Mouse (Mus musculus) stomach, embryonic 16.5 days (tissue): ENCODE results near the gene Sugp2. TPM values are rescaled to one million over a fixed set of nuclear protein-coding genes. Genes with fewer than 3 reads are reported as not detected.

Source experiments
- ATAC-seq: fragments of 200-750 bp; cut with Nextera tagmentation; 2 replicates; pipeline ENCODE4 v1.8.0; 2017; ENCODE audit warnings: moderate number of reproducible peaks, moderate TSS enrichment; ENCODE audit not compliant: insufficient read depth, low FRiP score
- H3K27ac ChIP-seq: fragments of 300-500 bp; sonication (generic); 2 replicates; pipeline ENCODE4 v1.5.1; 2014; ENCODE audit warnings: low read length
- H3K27me3 ChIP-seq: fragments of 300-500 bp; sonication (generic); 2 replicates; pipeline ENCODE4 v1.6.1; 2014; ENCODE audit warnings: low read length, control low read depth, mixed read lengths; ENCODE audit not compliant: control insufficient read depth, insufficient read depth
- H3K36me3 ChIP-seq: fragments of 300-500 bp; sonication (generic); 2 replicates; pipeline ENCODE4 v1.6.1; 2014; ENCODE audit warnings: low read length; ENCODE audit not compliant: control insufficient read depth, insufficient read depth
- H3K4me1 ChIP-seq: fragments of 300-500 bp; sonication (generic); 2 replicates; pipeline ENCODE4 v1.6.1; 2014; ENCODE audit warnings: low read length, control low read depth, mixed read lengths; ENCODE audit not compliant: control insufficient read depth, insufficient read depth
- H3K4me2 ChIP-seq: fragments of 300-500 bp; sonication (generic); 2 replicates; pipeline ENCODE4 v1.6.1; 2014; ENCODE audit warnings: low read depth, low read length, mixed read lengths
- H3K4me3 ChIP-seq: fragments of 300-500 bp; sonication (generic); replicated peaks from 2 replicates; pipeline ENCODE4 v1.5.1; 2014; ENCODE audit warnings: mild to moderate bottlenecking, low read length
- H3K9ac ChIP-seq: fragments of 300-500 bp; sonication (generic); 2 replicates; pipeline ENCODE4 v1.6.1; 2014; ENCODE audit warnings: low read length
- H3K9me3 ChIP-seq: fragments of 300-500 bp; sonication (generic); replicated peaks from 2 replicates; pipeline ENCODE4 v1.6.1; 2016; ENCODE audit warnings: low read length, control low read depth; ENCODE audit not compliant: control insufficient read depth
- WGBS: fragments of 180-500 bp; shearing (Covaris S2); extraction: QIAGEN DNeasy Blood & Tissue Kit; methylation state at CpG from one replicate; pipeline ENCODE4 v1.1.7; 2014; 5-methylcytosine and 5-hydroxymethylcytosine counted together
- polyA plus RNA-seq: library from polyadenylated mRNA; unstranded; fragments of >200 nt; fragmentation: Nextera tagmentation; extraction: Ambion mirVana; gene quantifications from 2 replicates; pipeline ENCODE4 v1.2.1, GENCODE M21; 2015

Gene Sugp2
- polyA plus RNA-seq, 1 experiment from 2014 or later = 25.6 TPM

DNA sequence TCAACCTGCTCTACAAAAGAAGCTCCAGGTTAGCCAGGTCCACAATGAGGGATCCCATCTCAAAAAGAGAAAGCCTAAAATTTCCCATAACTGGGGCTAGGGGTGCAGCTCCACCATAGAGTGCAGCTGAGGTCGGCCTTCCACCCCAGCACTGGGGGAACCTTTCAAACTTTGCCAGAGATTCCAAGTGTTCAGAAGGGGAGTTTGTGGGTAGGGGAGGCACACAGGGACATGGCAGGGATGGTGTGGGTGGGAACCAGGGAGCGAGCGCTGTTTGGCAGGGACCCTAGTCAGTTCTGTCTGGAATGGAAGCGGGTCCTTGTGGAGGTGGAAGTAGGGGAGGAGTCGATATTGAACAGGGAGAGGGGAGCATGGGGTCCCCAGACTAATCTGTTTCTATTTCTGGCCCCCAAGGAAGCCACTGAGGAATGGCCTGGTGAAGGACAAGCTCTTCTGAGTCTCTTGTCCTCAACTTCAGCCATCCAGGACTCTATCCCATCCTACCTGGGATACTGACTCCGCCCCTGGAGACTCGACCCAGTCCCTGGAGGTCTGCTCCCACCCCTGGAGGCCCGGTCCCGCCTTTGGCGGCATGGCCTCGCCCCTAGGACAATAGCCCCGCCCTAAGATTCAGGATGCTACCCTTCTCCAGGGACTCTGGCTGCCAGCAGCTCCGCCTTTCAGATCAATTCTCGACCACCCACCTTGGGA, 95.3 kb downstream of the Sugp2 start, which contains the start of gene Gdf1:
TSS of gene Gdf1 (plus strand) at position 694 of the 711 bp plus-strand sequence.
- Histone ChIP-seq H3K27ac (no peak within 1 kb of the TSS), H3K4me3 (no peak within 1 kb of the TSS; the same call in 1 of the 2 replicates), H3K4me2 (0 out of 2 replicates have a peak within 1 kb of the TSS, but pooled peaks have one; percentile 0)

More for the DNA sequence above, 95.3 kb downstream of the Sugp2 start, which contains the start of gene Gdf1:
- Histone ChIP-seq H3K4me1 (peaks cover 12% of the 10 kb centered on the region; the same call in 1 of the 2 replicates), H3K36me3 (peaks cover 20% of the 10 kb centered on the region), H3K9ac (peak within 1 kb of the TSS; percentile 38), H3K27me3 (no peaks in the 10 kb centered on the region), H3K9me3 (no peaks in the 10 kb centered on the region)
- ATAC-seq = no peak
- WGBS = 34% methylated on average over 14 of the region's 14 CpGs

Other genes starting within 250 kb of the Sugp2 start
- gene Gatad2a, start 237.8 kb upstream of the Sugp2 start, polyA plus RNA-seq = 29.7 and 32.3 TPM in 2 replicates
- gene Mau2, start 191.5 kb upstream of the Sugp2 start, polyA plus RNA-seq = 46.1 and 46.7 TPM in 2 replicates
- 39.1 and 42.0 TPM in 2 replicates for gene Sugp1, start 191.4 kb upstream of the Sugp2 start, polyA plus RNA-seq
- 8.4 and 11.6 TPM in 2 replicates for gene Tm6sf2, start 161.3 kb upstream of the Sugp2 start, polyA plus RNA-seq
- gene Hapln4, start 150.8 kb upstream of the Sugp2 start, polyA plus RNA-seq = 0.28 TPM in 1 of 2 replicates, not detected in the other
- gene Ncan, start 113.4 kb upstream of the Sugp2 start, polyA plus RNA-seq = 0.96 and 1.4 TPM in 2 replicates
- 35.7 and 37.1 TPM in 2 replicates for gene Nr2c2ap, start 102.9 kb upstream of the Sugp2 start, polyA plus RNA-seq
- 14.5 and 17.1 TPM in 2 replicates for gene Rfxank, start 95.1 kb upstream of the Sugp2 start, polyA plus RNA-seq
- gene Borcs8, start 94.7 kb upstream of the Sugp2 start, polyA plus RNA-seq = 38.0 and 42.8 TPM in 2 replicates
- gene Mef2b, start 94.5 kb upstream of the Sugp2 start, polyA plus RNA-seq = 0.25 TPM in 2 replicates
- gene Tmem161a, start 61.9 kb upstream of the Sugp2 start, polyA plus RNA-seq = 64.2 and 64.8 TPM in 2 replicates
- gene Slc25a42, start 21.9 kb upstream of the Sugp2 start, polyA plus RNA-seq = 5.1 and 6.1 TPM in 2 replicates
- 25.3 and 27.0 TPM in 2 replicates for gene Armc6, start 240 bp downstream of the Sugp2 start, polyA plus RNA-seq
- 27.3 and 32.5 TPM in 2 replicates for gene Homer3, start 48.6 kb downstream of the Sugp2 start, polyA plus RNA-seq
- 48.8 and 50.4 TPM in 2 replicates for gene Ddx49, start 68.3 kb downstream of the Sugp2 start, polyA plus RNA-seq
- 354 and 410 TPM in 2 replicates for gene Cope, start 68.3 kb downstream of the Sugp2 start, polyA plus RNA-seq
- 3.8 and 4.1 TPM in 2 replicates for gene Cers1, start 81.5 kb downstream of the Sugp2 start, polyA plus RNA-seq
- 1.4 and 2.1 TPM in 2 replicates for gene Gdf1, start 95.6 kb downstream of the Sugp2 start, polyA plus RNA-seq
- 7.4 and 8.2 TPM in 2 replicates for gene Upf1, start 119.1 kb downstream of the Sugp2 start, polyA plus RNA-seq
- 0.15 and 0.25 TPM in 2 replicates for gene Comp, start 139.3 kb downstream of the Sugp2 start, polyA plus RNA-seq
- gene Crtc1, start 205.4 kb downstream of the Sugp2 start, polyA plus RNA-seq = 13.9 and 16.2 TPM in 2 replicates
- gene Klhl26, start 242.7 kb downstream of the Sugp2 start, polyA plus RNA-seq = 24.2 and 24.9 TPM in 2 replicates